Mouse (Mus musculus) E14TG2a.4 (cell line): ENCODE results near the gene Rint1.

Experiments used
- CTCF ChIP-seq: conservative IDR thresholded peaks from 2 replicates; pipeline ENCODE4 v1.5.1; 2014; ENCODE audit warnings: low read length
- NANOG ChIP-seq: IDR thresholded peaks from 2 replicates; pipeline ENCODE4 v1.6.1; 2014; ENCODE audit warnings: borderline replicate concordance, low read length, mixed read lengths

GRCm38 (mm10) chr5:23858643-23859042 lies 71.1 kb downstream of the Rint1 start:
- TF ChIP-seq CTCF (no peak), NANOG (no peak)
